Mouse (Mus musculus) cerebellum, adult 2 months (tissue): Measurements from ENCODE around the gene Cd300lg.

ENCODE experiments used
- CTCF ChIP-seq: fragments of 200-500 bp; IDR thresholded peaks from 2 replicates; pipeline ENCODE4 v1.5.1; 2011; ENCODE audit warnings: low read depth, mild to moderate bottlenecking, control low read depth, low read length, moderate library complexity, borderline replicate concordance; ENCODE audit not compliant: insufficient read depth
- POLR2A ChIP-seq: fragments of 200-500 bp; IDR thresholded peaks from 2 replicates; pipeline ENCODE4 v1.6.1; 2011; ENCODE audit warnings: low read length, control low read depth, borderline replicate concordance; ENCODE audit not compliant: insufficient read depth

DNA sequence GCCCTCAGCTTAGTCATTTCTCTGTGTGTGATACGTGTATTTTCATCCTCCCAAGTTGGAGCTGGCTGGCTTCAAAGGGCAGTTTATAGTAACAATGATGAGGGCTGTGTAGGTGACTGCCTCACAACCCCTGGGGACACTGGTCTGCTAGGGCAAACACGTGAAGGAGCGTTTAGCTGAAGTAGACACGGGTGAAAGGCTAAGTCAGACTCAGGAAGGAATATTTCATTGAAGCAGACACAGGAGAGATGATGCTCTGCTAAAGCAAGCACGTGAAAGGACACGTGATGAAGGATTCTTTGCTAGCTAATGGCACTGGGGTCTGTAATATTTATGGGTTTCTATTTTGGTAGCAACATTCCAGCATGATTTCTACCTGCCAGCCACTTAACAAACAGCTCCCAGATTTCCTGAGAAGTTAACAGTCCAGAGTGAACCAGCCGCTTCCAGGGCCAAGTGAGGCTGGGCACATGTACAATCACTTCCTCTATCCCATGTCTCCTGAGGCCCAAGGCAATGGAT is 3.4 kb downstream of the Cd300lg start:
- TF ChIP-seq CTCF: no peak
- TF ChIP-seq POLR2A: no peak
